Mouse (Mus musculus): ENCODE data around the gene Ngef.
A peak's percentile ranks its signal among the peaks of the same experiment; 100 is the strongest.

The Ngef gene

GRCm38 (mm10) chr1:87565760-87566159 lies 7.9 kb downstream of the Ngef start:
- no peak for DNase-seq (ENCODE audit: low spot score in 2 of 2)

DNA sequence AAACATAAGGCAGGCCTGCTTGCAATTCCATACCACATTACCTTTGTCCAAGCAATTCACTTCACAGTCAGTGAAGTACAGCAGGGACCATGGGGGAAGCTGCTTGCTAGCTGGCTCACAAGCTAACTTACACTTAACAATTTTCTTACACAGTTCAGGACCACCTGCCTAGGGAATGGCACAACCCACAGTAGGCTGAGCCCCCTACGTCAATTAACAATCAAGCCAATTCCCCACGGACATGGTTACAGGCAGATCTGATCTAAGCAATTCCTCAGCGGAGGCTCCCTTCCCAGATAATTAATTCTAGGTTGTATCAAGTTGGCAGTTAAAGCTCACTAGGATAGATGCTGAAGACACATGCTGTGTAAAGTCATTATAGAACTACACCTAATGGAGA lies 10.7 kb downstream of the Ngef start:
- no peak for DNase-seq (ENCODE audit: low spot score in 2 of 2)

DNA sequence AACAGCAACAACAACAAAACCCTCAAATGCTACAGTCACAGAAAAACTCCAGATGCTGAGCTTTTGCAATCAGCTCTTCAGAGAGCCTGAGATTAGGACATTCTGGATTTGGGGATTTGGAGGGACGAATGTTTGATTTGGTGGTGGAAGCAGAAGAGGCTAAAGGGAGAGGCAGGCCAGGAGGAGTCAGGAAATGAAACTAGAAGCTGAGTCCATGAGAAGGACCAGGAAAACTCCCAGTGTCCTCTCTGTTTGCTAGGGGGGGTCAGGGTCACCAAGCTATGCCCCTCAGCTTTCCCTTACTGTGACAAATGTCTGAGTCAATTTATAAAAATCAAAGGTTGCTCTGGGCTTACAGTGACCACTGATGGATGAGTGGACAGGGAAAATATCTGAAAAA lies 20.1 kb downstream of the Ngef start:
- no peak for DNase-seq (ENCODE audit: low spot score in 2 of 2)

- no peak for DNase-seq (ENCODE audit: low spot score in 2 of 2)
Observed at GRCm38 (mm10) chr1:87551008-87551407, 22.7 kb downstream of the Ngef start.

DNA sequence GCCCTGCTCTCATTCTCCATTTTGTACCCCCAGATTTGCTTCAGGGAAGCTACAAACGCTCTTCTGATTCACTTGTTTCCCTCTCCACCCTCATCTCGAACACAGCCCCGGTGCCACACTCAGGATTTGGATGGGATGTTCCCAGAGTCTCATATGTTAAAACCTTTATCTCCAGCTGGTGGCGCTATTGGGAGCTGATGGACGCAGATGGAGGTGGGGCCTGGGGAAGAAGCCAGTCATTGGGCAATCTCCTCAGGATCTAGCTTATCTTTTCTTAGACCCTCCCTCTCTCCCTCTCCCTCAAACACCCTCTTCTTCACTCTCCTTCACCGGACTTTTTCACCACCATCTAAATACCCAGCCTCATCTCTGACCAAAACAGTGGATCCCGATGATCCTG lies 32.1 kb downstream of the Ngef start:
- no peak for DNase-seq (ENCODE audit: low spot score in 2 of 2)

DNA sequence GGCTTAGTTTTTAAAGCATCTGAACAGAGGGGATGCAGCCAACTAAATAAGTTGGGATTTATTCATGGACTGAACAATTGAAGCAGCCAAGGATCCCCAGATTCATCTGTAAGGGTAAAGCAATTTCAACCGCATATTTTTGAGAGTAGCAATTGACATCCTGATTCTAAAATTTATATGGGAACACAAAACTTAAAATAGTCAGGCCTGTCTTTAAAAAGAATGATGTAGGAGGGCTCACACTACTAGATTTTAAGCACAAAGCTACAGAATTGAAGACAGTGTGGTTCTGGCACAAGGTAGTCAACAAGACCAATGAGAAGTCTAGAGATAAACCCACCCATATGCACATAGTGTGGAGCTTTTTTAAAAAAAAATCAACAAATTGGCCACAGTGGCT lies 36.7 kb downstream of the Ngef start:
- no peak for DNase-seq (ENCODE audit: low spot score in 2 of 2)

GRCm38 (mm10) chr1:87534118-87534517 lies 39.6 kb downstream of the Ngef start:
- DNase-seq (ENCODE audit: low spot score in 2 of 2) = no peak

DNA sequence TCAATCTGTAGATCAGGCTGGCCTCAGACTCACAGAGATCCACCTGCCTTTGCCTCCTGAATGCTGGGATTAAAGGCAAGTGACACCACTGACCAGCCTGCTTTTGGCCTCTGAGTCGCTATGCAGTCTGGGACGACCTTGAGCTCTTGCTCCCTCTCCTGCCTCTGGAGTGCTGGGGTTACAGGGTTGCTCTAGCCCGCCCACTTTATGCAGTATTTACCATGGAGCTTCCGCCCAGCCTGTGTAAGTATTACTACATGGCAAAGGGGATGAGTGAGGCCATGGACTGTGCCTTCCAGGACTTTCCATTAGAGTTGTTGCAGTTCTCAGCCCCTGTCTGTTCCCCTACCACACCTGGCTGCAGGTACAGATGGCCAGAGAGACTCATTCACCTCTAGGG lies 41.3 kb downstream of the Ngef start:
- DNase-seq (ENCODE audit: low spot score in 2 of 2) = peak in 1 of 2 experiments; percentile 35

DNA sequence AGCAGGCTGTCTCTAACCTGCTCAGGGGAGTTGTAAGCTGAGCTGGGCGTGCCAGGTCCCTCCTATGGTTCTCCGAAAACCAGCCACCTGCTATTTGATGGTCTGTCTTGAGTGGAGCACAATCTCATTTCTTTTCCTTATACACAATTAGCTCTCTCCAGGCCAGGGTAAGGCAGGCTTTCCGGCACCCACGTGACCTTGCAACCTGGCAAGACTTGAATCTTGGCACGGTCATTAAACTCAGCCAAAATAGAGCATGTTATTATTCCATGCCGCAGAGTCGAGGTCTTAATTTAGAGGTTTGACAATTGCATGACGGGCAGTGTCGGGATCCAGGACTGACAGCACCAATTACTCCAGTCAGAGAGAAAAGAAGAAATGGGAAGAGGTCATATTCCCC lies 46.5 kb downstream of the Ngef start:
- no peak for DNase-seq (ENCODE audit: low spot score in 2 of 2)

GRCm38 (mm10) chr1:87525041-87525440 lies 48.6 kb downstream of the Ngef start:
- DNase-seq (ENCODE audit: low spot score in 2 of 2) = peak in 1 of 2 experiments; percentile 19

GRCm38 (mm10) chr1:87521523-87521922 lies 52.1 kb downstream of the Ngef start:
- no peak for DNase-seq (ENCODE audit: low spot score in 2 of 2)

DNA sequence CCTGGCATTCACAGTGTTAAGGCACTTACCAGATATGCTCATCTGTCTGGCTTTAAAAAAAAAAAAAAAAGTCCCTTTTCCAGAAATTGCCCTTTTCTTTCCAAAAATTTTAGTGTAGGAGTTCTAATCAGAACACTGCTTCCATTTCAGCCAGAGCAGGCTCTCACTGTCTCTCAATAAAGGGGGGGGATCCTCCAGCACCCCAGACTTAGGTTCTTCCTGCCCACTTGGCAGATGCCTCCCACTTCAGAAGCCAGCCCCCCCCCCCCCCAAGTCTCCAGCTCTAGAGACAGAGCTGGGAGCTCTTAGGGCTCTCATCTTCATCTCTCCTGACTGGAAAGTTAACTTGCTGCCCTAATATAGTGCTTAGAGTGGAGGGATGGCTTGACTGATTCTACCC lies 53.2 kb downstream of the Ngef start:
- no peak for DNase-seq (ENCODE audit: low spot score in 2 of 2)

- no peak for DNase-seq (ENCODE audit: low spot score in 2 of 2)
Observed at GRCm38 (mm10) chr1:87510845-87511244, 62.8 kb downstream of the Ngef start.

DNA sequence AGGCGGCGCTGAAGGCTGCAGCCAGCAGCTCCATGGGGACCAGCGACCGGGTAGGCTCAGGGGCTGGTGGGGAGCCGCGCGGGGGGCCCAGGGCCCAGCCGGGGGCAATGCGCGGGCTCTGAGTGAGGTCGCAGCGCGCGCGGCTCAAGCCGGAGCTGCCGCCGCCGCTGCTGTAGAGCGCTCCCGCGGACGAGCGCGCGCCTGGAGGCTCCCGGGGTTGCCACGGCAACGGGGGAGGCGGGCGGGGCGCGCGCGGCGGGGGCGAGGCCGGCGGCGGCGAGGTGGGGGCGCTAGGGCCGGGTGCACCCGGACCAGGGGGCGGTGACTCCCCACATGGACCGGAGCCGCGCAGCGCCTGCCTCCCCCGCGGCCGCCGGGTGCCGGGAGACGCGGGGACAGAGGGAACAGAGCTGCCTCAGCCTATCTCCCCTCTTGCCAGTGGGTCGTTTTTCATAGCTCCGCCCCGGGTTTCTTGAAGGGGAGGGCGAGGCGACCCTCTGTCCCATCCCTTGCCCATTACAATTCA lies 63.4 kb downstream of the Ngef start:
- DNase-seq (ENCODE audit: low spot score in 2 of 2) = peak in 1 of 2 experiments; percentile 42

DNA sequence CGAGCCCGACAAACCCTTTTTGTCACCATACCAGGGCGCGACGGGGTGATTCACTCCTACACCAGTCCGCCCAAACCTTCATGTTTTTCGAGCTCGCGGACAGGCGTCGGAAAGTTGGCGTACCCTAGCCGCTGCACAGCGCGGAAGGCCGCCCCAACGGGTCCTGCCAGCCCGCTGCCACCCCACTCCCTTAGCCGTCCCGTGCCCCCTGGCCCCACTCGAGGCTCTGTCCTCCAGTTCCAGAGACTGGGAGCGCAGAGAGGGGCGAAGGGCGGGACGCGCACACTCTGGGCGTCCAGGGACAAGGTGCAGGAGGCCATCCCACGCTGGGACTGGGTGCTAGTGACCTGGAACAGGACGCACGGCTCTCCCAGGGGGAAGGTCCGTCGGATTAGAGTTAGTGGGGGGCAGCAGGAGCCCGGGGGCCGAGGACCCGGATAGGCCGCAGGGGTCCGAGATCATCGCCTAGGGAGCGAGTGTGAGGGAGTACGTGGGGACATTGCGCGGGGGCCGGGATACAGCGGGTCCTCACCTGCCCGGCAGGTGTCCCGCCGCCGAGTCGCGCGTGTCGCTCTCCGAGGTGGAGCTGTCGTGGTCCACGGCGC lies 64.0 kb downstream of the Ngef start, which contains the start of gene Neu2:
Neu2 (plus strand) TSS at position 329 of the 605 bp plus-strand sequence.
- no peak for DNase-seq (ENCODE audit: low spot score in 2 of 2)

GRCm38 (mm10) chr1:87508591-87509560 lies 64.8 kb downstream of the Ngef start:
- DNase-seq (ENCODE audit: low spot score in 2 of 2) = no peak

DNA sequence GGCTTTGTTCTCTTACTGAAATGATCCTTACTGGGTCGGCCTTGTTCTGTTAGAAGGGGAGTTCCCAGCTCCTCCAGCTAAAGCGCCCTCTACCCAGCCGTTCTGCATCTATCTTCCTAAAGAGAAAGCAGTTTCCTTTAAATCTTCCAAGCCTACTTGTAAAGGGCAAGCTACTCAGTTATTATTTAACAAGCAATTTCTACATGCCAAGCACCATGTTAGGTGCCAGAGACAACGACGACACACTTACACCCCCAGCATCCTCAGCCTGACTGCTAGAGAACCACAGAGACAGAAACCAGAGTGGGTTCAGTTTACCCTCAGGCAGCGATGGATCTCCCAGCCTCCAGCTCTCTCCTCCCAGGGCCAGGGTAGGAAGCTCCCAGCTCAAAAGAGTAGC lies 65.8 kb downstream of the Ngef start:
- DNase-seq (ENCODE audit: low spot score in 2 of 2) = no peak

GRCm38 (mm10) chr1:87505524-87505923 lies 68.1 kb downstream of the Ngef start:
- DNase-seq (ENCODE audit: low spot score in 2 of 2) = no peak

DNA sequence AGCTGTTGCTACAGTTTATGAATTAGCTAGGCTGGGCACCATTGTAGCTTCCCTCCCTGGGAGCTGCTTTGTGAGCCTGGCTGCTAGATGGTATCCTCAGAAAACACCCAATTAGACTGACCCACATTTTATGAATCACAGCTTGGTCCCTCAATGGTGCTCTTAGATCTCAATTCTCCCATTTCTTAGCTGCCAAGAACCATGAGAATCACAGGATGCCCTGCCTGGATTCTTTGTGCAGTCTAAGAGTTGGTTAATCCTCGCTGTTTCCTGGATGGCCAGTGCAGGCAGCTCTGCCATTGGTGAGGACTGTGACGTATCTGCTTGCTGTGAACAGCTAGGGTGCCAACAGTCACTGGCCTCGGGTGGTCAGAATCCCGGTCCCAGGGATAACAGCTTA lies 80.1 kb downstream of the Ngef start:
- no peak for DNase-seq (ENCODE audit: low spot score in 2 of 2)

DNA sequence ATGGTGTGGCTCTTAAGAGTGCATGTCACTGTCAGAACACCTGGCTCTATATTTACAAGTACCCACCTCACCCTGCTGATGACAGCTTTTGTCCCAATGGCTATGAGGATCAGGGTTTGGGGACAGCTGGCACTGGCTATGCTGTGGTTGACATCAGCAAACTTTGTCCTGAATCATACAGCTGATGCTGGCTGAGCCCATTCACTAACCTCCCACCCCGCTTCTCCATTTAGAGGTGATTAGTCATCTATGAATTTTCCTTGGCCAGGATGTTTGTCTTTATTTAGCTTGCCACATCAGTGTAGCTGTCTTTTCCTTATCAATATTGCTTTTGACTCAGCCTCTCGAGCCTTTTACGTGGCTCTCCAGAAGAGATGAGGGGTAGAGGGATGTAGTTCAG lies 81.4 kb downstream of the Ngef start:
- no peak for DNase-seq (ENCODE audit: low spot score in 2 of 2)

DNA sequence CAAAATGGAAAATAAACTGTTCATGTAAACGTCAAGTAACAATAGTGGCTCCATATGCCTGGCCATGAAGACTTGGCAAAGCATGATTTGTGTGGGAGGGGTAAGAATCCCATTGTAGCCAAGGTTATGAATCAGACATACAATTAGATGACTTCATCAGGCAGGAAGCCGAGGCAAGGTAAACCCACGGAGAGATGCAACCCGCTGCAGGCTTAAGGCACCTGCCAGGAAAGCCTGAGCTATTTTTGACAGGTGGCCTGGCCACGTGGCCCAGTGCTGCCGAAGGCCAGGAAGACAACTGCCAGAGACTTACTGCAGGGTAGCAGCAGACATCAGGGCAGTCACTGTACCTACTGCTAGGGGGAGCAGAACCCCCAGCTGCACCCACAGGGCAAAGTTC lies 87.3 kb downstream of the Ngef start:
- DNase-seq (ENCODE audit: low spot score in 2 of 2) = no peak

DNA sequence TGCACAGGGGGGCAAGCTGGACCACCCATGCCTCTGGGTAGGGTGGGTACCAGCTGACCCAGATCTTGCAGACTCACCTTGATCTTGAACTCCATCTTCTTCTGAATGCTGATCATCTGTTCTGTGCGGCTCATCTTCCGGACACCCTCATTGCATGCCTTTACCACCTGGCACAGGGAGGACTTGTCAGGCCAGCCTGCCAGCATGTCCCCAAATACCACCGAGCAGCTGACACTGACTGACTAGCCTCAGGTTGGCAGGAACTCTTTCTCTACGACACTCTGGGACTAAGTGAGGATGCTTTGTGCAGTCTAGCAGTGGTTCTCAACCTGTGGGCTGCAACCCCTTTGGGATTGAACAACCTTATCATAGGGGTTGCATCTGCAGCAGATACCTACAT lies 91.1 kb downstream of the Ngef start:
- no peak for DNase-seq (ENCODE audit: low spot score in 2 of 2)

All from urinary bladder, postnatal 4 days (tissue).